Mouse (Mus musculus): ENCODE measurements around the gene Dync1i1.

The Dync1i1 gene

DNA sequence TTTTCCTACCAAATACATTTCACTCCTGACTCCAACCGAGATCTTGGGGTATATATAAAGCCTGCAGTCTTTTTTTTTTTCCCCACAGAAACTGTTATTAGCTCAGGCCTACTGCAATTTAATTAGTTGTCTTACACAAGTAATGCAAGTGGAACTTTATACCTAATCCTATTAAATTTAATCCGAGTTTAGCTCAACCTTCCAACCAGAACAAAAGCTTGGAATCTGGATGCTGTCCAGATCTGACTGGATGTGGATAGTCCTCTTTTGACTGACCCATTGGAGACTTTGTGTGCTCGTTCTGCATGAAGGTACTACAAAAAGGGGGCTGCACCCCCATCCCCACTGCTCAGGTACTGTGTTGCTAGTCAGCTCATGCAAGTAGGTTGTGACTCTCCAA lies 328.5 kb downstream of the Dync1i1 start:
- no peak for DNase-seq (ENCODE audit: low spot score in 2 of 2)

DNA sequence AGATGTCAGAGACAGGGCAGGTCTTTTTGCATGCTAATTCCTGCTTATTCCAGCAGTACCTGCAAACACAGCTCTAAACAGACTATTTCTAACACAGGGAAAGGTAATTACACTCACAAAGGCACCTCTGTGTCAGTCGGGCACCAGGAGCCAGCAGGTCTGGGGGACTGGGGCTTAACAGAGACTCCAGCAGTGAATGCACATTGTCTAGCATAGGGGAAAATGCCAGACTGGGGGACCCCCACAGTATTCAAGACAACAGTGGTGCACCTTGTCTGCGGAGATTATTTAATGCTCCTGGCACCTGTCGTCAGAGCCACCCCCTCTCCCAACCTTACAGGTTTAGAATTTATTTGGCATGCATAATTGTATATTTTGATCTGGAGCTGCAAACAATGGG lies 333.1 kb downstream of the Dync1i1 start:
- DNase-seq (ENCODE audit: low spot score in 2 of 2), result no peak

DNA sequence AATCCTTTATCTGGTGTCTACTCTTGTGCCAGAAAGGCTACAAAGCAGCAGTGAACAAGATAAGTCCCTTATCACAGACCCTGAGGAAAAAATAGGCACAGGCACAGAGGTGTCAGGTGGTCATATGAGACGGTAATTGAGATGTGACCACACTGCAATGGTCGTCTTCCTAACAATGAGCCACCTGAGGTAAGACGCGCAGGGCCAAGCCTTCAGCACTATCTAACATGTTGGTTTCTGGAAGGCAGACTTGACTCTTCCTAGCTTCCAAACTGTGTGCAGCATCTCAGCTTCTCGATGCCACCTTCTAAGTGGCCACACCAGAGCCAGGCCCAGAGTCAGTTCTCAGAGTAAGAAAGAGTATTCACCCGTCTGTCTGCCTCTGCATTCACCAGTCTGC lies 341.8 kb downstream of the Dync1i1 start:
- no peak for DNase-seq (ENCODE audit: low spot score in 2 of 2)

DNA sequence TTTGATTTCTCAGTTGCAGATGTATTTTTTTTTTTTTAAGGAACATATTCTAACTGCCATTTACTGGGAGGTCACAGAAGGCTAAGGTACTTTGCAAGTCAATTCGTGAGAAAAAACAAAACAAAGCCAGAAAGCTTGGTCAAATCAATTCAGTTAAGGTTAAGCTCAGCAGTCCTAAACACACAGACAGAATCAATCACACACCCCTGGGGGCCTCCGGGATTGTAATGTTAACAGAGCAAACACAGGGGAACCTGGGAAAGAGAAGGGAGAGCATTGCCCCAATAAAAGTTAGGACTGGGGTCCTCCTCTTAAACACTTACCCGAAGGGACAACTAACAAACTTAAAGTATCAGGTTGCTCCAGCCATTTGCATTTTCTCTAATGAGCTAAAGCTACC lies 344.6 kb downstream of the Dync1i1 start:
- no peak for DNase-seq (ENCODE audit: low spot score in 2 of 2)

DNA sequence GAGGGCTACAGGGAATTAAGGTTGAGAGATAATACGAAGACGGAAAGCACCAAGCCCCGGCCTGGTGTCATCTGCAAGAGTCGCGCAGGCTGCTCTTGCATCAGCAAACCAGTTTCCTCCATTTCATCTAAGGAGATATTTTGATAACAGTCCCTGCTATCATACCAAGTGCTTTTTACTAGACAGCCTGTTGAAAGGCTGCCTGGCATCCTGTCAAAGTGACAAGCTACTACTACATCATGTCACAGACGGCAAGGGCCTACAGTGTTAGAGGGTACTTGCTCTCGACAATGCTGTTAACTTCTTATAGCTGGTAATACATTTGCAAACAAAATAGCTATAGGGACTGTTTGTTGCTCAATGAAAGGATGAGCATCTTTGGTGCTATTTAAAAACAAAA lies 345.6 kb downstream of the Dync1i1 start:
- no peak for DNase-seq (ENCODE audit: low spot score in 2 of 2)

DNA sequence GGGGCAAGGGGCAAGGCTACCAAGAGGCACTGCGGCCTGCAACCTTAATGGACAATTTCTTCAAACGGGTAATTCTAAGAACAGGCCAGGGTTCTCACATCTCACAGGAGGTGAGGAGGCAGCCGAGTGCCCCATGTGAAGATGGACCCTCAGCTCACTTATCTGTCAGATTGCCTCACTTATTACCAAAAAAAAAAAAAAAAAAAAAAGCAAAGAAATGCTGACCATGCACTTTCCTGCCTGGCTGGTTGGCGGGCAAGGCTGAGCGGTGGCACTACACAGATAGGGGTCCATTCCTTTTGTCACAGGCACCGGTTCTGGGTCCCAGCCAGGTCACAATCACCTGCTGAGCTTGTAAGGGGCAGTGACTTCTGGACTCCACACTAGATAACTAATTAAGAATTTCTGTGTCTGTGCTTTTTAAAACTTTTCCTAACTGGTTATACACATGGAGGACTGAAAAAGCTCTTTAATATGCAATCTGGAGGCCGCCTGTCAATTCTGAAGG lies 350.6 kb downstream of the Dync1i1 start:
- no peak for DNase-seq (ENCODE audit: low spot score in 2 of 2)

DNA sequence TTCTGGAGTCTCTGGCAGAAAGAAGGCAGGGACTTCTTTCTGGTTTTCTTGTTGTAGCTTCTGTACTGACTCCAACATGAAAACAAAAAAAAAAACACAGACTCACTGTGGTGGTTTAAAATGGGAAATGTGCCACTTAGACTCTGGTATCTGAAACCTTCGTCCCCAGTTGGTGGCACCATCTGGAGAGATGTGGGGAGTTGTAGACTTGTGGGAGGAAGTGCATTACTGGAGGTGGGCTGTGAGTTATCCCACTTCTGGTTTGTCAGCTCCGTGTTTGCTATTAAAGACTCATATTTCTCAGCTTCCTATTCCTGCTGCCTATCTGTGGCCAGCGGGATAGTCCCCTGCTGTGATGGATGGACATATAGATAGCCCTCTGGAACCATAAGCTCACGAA lies 351.8 kb downstream of the Dync1i1 start:
- no peak for DNase-seq (ENCODE audit: low spot score in 2 of 2)
